Comparison of ENCODE assay signal across 17 mouse cellular contexts in the genomic region with DNA sequence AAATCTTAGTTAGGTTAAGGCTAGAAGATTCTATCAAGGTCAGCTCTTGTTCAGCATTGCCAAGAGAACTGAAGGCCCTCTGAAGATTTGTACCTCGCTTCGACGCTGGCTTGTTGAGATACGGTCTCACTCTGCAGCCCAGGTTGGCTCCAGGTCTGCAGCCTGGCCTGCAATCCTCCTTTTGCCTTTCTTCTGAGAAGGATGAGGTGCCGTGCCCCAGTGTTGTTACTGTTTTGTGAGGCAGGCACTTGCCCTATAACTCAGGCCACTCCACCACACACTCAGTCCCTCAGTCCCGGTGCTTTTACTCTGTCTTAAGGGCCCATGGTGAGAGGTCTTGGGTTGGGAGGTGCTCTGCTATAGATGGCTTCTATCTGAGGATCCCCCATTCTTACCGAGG. TPM values are rescaled to one million over a fixed set of nuclear protein-coding genes. Genes with fewer than 3 reads are reported as not detected.
DNase-seq lines count a peak whose midpoint lies in the region; ATAC-seq lines count a peak whose summit lies in the region.
"Had no signal": no experiment of that assay in that cellular context is flagged by ENCODE, and none has a peak within 500 bp of the region (broad histone marks: within the 10 kb centered on the region; RNA-seq: fewer than 3 reads in every experiment).

No protein-coding gene starts in this region.

- no peaks in the 10 kb centered on the region for H3K9me3 ChIP-seq in heart, embryonic 12.5 days (replicated peaks)
- no peaks in the 10 kb centered on the region for H3K9me3 ChIP-seq in liver, embryonic 12.5 days (replicated peaks)
- no peaks in the 10 kb centered on the region for H3K9me3 ChIP-seq in embryonic facial prominence, embryonic 15.5 days (replicated peaks)
- no peaks in the 10 kb centered on the region for H3K9me3 ChIP-seq in limb, embryonic 13.5 days
- no peaks in the 10 kb centered on the region for H3K9me3 ChIP-seq in forebrain, embryonic 12.5 days

- peak overlapping the region; percentile 32; the same call in 1 of the 2 replicates for H3K9ac ChIP-seq in heart, embryonic 12.5 days
- no peak overlapping the region for H3K9ac ChIP-seq in liver, embryonic 12.5 days
- no peak overlapping the region for H3K9ac ChIP-seq in embryonic facial prominence, embryonic 15.5 days
- H3K9ac ChIP-seq in limb, embryonic 13.5 days = no peak overlapping the region
- H3K9ac ChIP-seq in forebrain, embryonic 12.5 days = no peak overlapping the region
- H3K9ac ChIP-seq: hindbrain, embryonic 14.5 days had no signal

- H3K4me3 ChIP-seq in heart, embryonic 12.5 days = peak overlapping the region; percentile 7; the same call in 1 of the 2 replicates
- no peak overlapping the region for H3K4me3 ChIP-seq in liver, embryonic 12.5 days
- no peak overlapping the region for H3K4me3 ChIP-seq in embryonic facial prominence, embryonic 15.5 days (replicated peaks)
- H3K4me3 ChIP-seq in limb, embryonic 13.5 days = no peak overlapping the region
- H3K4me3 ChIP-seq in forebrain, embryonic 12.5 days (replicated peaks) = no peak overlapping the region

- WGBS in heart, embryonic 12.5 days = 86% methylated on average over 7 of the region's 7 CpGs
- 82% methylated on average over 7 of the region's 7 CpGs for WGBS in liver, embryonic 12.5 days (ENCODE audit: insufficient replicate concordance)
- 89% methylated on average over 7 of the region's 7 CpGs for WGBS in embryonic facial prominence, embryonic 15.5 days
- WGBS in limb, embryonic 13.5 days = 78% methylated on average over 7 of the region's 7 CpGs
- WGBS in forebrain, embryonic 12.5 days = 90% methylated on average over 7 of the region's 7 CpGs

- peaks cover 70% of the 10 kb centered on the region for H3K4me1 ChIP-seq in heart, embryonic 12.5 days (replicated peaks)
- H3K4me1 ChIP-seq in liver, embryonic 12.5 days = peaks cover 77% of the 10 kb centered on the region
- peaks cover 48% of the 10 kb centered on the region for H3K4me1 ChIP-seq in embryonic facial prominence, embryonic 15.5 days
- peaks cover 25% of the 10 kb centered on the region for H3K4me1 ChIP-seq in limb, embryonic 13.5 days
- peaks cover 12% of the 10 kb centered on the region for H3K4me1 ChIP-seq in forebrain, embryonic 12.5 days

- intact Hi-C loops in heart, postnatal 10 days (cut with DNase I) = no loop called here

- no peak for DNase-seq in heart, postnatal 10 days
- DNase-seq in liver = no peak
- no peak for DNase-seq in B cell, adult 2 months
- DNase-seq: adrenal gland, adult 8-10 months; gastrocnemius, postnatal 10 days; right cerebral cortex, postnatal 25 days had no signal

- no peak for ATAC-seq in heart, embryonic 12.5 days (ENCODE audit: insufficient number of reproducible peaks, low FRiP score)
- no peak for ATAC-seq in liver, embryonic 12.5 days
- no peak for ATAC-seq in embryonic facial prominence, embryonic 15.5 days (ENCODE audit: insufficient number of reproducible peaks, low FRiP score, low TSS enrichment, low read depth)
- no peak for ATAC-seq in limb, embryonic 13.5 days (ENCODE audit: low FRiP score, low read depth)
- ATAC-seq in forebrain, embryonic 12.5 days (ENCODE audit: low FRiP score) = no peak
- ATAC-seq: CD4-positive, CD25-positive, alpha-beta regulatory T cell, adult 4 months had no signal

- H3K4me2 ChIP-seq in heart, embryonic 12.5 days = peak overlapping the region; percentile 73
- no peak overlapping the region for H3K4me2 ChIP-seq in liver, embryonic 12.5 days
- peak overlapping the region; percentile 73 for H3K4me2 ChIP-seq in embryonic facial prominence, embryonic 15.5 days (replicated peaks)
- peak overlapping the region; percentile 83 for H3K4me2 ChIP-seq in limb, embryonic 13.5 days (replicated peaks)
- no peak overlapping the region for H3K4me2 ChIP-seq in forebrain, embryonic 12.5 days

- no peaks in the 10 kb centered on the region for H3K27me3 ChIP-seq in heart, embryonic 12.5 days (replicated peaks)
- no peaks in the 10 kb centered on the region for H3K27me3 ChIP-seq in liver, embryonic 12.5 days (replicated peaks)
- no peaks in the 10 kb centered on the region for H3K27me3 ChIP-seq in embryonic facial prominence, embryonic 15.5 days
- no peaks in the 10 kb centered on the region for H3K27me3 ChIP-seq in limb, embryonic 13.5 days
- H3K27me3 ChIP-seq in forebrain, embryonic 12.5 days = peaks cover 18% of the 10 kb centered on the region

- H3K27ac ChIP-seq in heart, embryonic 12.5 days (ENCODE audit: poor library complexity, severe bottlenecking) = peak overlapping the region; percentile 22; the same call in 1 of the 2 replicates
- H3K27ac ChIP-seq in liver, embryonic 12.5 days = peak overlapping the region; percentile 32; the same call in 1 of the 2 replicates
- no peak overlapping the region for H3K27ac ChIP-seq in embryonic facial prominence, embryonic 15.5 days (replicated peaks)
- H3K27ac ChIP-seq in limb, embryonic 13.5 days = no peak overlapping the region
- H3K27ac ChIP-seq in forebrain, embryonic 12.5 days = no peak overlapping the region
- H3K27ac ChIP-seq: hindbrain, embryonic 14.5 days had no signal

- H3K36me3 ChIP-seq in heart, embryonic 12.5 days = 0 out of 2 replicates have a peak, but pooled peaks cover 4% of the 10 kb centered on the region
- H3K36me3 ChIP-seq in liver, embryonic 12.5 days = no peaks in the 10 kb centered on the region
- H3K36me3 ChIP-seq in embryonic facial prominence, embryonic 15.5 days = no peaks in the 10 kb centered on the region
- H3K36me3 ChIP-seq in limb, embryonic 13.5 days = no peaks in the 10 kb centered on the region; the same call in 1 of the 2 replicates
- H3K36me3 ChIP-seq in forebrain, embryonic 12.5 days (replicated peaks) = no peaks in the 10 kb centered on the region

RNA-seq across cellular contexts. Expression of a gene that starts 3.2 kb away (rescaled TPM):
- polyA plus RNA-seq in heart, embryonic 12.5 days (2016; fragmentation: Nextera tagmentation; extraction: Ambion mirVana) = 41.1 and 42.9 TPM in 2 replicates
- total RNA-seq in heart, postnatal 10 days (2021) = 10 to 100 TPM; 43.2 to 45.8 TPM
- 17.5 and 18.6 TPM in 2 replicates for polyA plus RNA-seq in liver, embryonic 12.5 days (2016; fragmentation: Nextera tagmentation; extraction: Ambion mirVana)
- 56.6 and 63.9 TPM in 2 replicates for polyA plus RNA-seq in embryonic facial prominence, embryonic 15.5 days (2015; fragmentation: Nextera tagmentation; extraction: Ambion mirVana)
- 30.6 and 31.7 TPM in 2 replicates for polyA plus RNA-seq in limb, embryonic 13.5 days (2015; fragmentation: Nextera tagmentation; extraction: Ambion mirVana)
- 6.7 and 7.9 TPM in 2 replicates for polyA plus RNA-seq in forebrain, embryonic 12.5 days (2016; fragmentation: Nextera tagmentation; extraction: Ambion mirVana)

RNA-seq across cellular contexts. Expression of a gene that starts 17.5 kb away (rescaled TPM):
- 215 and 216 TPM in 2 replicates for polyA plus RNA-seq in heart, embryonic 12.5 days (2016; fragmentation: Nextera tagmentation; extraction: Ambion mirVana)
- total RNA-seq in heart, postnatal 10 days (2021) = 100 to 1,000 TPM; 205 to 211 TPM
- 45.7 and 48.7 TPM in 2 replicates for polyA plus RNA-seq in liver, embryonic 12.5 days (2016; fragmentation: Nextera tagmentation; extraction: Ambion mirVana)
- polyA plus RNA-seq in embryonic facial prominence, embryonic 15.5 days (2015; fragmentation: Nextera tagmentation; extraction: Ambion mirVana) = 120 and 130 TPM in 2 replicates
- 108 and 112 TPM in 2 replicates for polyA plus RNA-seq in limb, embryonic 13.5 days (2015; fragmentation: Nextera tagmentation; extraction: Ambion mirVana)
- polyA plus RNA-seq in forebrain, embryonic 12.5 days (2016; fragmentation: Nextera tagmentation; extraction: Ambion mirVana) = 87.5 and 88.9 TPM in 2 replicates

RNA-seq across cellular contexts. Expression of a gene that starts 17.7 kb away (rescaled TPM):
- 169 and 171 TPM in 2 replicates for polyA plus RNA-seq in heart, embryonic 12.5 days (2016; fragmentation: Nextera tagmentation; extraction: Ambion mirVana)
- 100 to 1,000 TPM; 103 to 109 TPM for total RNA-seq in heart, postnatal 10 days (2021)
- polyA plus RNA-seq in liver, embryonic 12.5 days (2016; fragmentation: Nextera tagmentation; extraction: Ambion mirVana) = 119 and 120 TPM in 2 replicates
- 247 and 256 TPM in 2 replicates for polyA plus RNA-seq in embryonic facial prominence, embryonic 15.5 days (2015; fragmentation: Nextera tagmentation; extraction: Ambion mirVana)
- 220 and 232 TPM in 2 replicates for polyA plus RNA-seq in limb, embryonic 13.5 days (2015; fragmentation: Nextera tagmentation; extraction: Ambion mirVana)
- 184 and 190 TPM in 2 replicates for polyA plus RNA-seq in forebrain, embryonic 12.5 days (2016; fragmentation: Nextera tagmentation; extraction: Ambion mirVana)

RNA-seq across cellular contexts. Expression of a gene that starts 23.9 kb away (rescaled TPM):
- 0.37 and 0.41 TPM in 2 replicates for polyA plus RNA-seq in heart, embryonic 12.5 days (2016; fragmentation: Nextera tagmentation; extraction: Ambion mirVana)
- total RNA-seq in heart, postnatal 10 days (2021) = not detected
- 1.2 and 1.5 TPM in 2 replicates for polyA plus RNA-seq in liver, embryonic 12.5 days (2016; fragmentation: Nextera tagmentation; extraction: Ambion mirVana)
- polyA plus RNA-seq in embryonic facial prominence, embryonic 15.5 days (2015; fragmentation: Nextera tagmentation; extraction: Ambion mirVana) = not detected in 2 replicates
- 0.18 and 0.31 TPM in 2 replicates for polyA plus RNA-seq in limb, embryonic 13.5 days (2015; fragmentation: Nextera tagmentation; extraction: Ambion mirVana)
- polyA plus RNA-seq in forebrain, embryonic 12.5 days (2016; fragmentation: Nextera tagmentation; extraction: Ambion mirVana) = 0.18 and 0.29 TPM in 2 replicates
- total RNA-seq: adrenal gland, adult 8-10 months; layer of hippocampus, adult 18-20 months; left cerebral cortex, postnatal 36 days; monocyte, adult 5-6 weeks had no signal
- polyA plus RNA-seq: forebrain, embryonic 11.5 days had no signal

RNA-seq across cellular contexts. Expression of a gene that starts 59.7 kb away (rescaled TPM):
- polyA plus RNA-seq in heart, embryonic 12.5 days (2016; fragmentation: Nextera tagmentation; extraction: Ambion mirVana) = 0.46 TPM in 2 replicates
- under 1 TPM; 0.29 to 0.45 TPM for total RNA-seq in heart, postnatal 10 days (2021)
- polyA plus RNA-seq in liver, embryonic 12.5 days (2016; fragmentation: Nextera tagmentation; extraction: Ambion mirVana) = 0.11 and 0.14 TPM in 2 replicates
- polyA plus RNA-seq in embryonic facial prominence, embryonic 15.5 days (2015; fragmentation: Nextera tagmentation; extraction: Ambion mirVana) = 2.5 and 2.8 TPM in 2 replicates
- 1.2 and 1.5 TPM in 2 replicates for polyA plus RNA-seq in limb, embryonic 13.5 days (2015; fragmentation: Nextera tagmentation; extraction: Ambion mirVana)
- 0.60 and 1.1 TPM in 2 replicates for polyA plus RNA-seq in forebrain, embryonic 12.5 days (2016; fragmentation: Nextera tagmentation; extraction: Ambion mirVana)

Comparison
In these comparisons a context has a peak if more than half of its experiments do, and no peak if none do; other contexts are left out.
1. H3K27ac ChIP-seq: peak in heart, embryonic 12.5 days (single experiment) and liver, embryonic 12.5 days (single experiment); none in embryonic facial prominence, embryonic 15.5 days (single experiment), limb, embryonic 13.5 days (single experiment) and forebrain, embryonic 12.5 days (single experiment).
2. H3K4me2 ChIP-seq: peak in heart, embryonic 12.5 days (single experiment), embryonic facial prominence, embryonic 15.5 days (single experiment) and limb, embryonic 13.5 days (single experiment); none in liver, embryonic 12.5 days (single experiment) and forebrain, embryonic 12.5 days (single experiment).